Mouse (Mus musculus) adrenal gland, adult 8-10 months (tissue): ENCODE measurements around the gene Zcchc7. TPM values are rescaled to one million over a fixed set of nuclear protein-coding genes. Genes with fewer than 3 reads are reported as not detected.
"Not testable (repeated sequence)": the region's sequence is repeated elsewhere in the genome, so short reads cannot be mapped to it uniquely, and the experiment has no call there.

Experiments used
- DNase-seq: peaks from one replicate; pipeline ENCODE4 v3.0.0; 2022
- total RNA-seq, 4 experiments: library from RNA; stranded (reverse); gene quantifications; 2 replicates each; pipeline ENCODE4 v1.2.4; 2022

The Zcchc7 gene
- 10 to 100 TPM; 37.4 to 78.7 (median 52.4) TPM for total RNA-seq

- DNase-seq = no peak
Observed at GRCm38 (mm10) chr4:44755553-44756133, at the start of gene Zcchc7. Gene Zcchc7, plus strand, starts transcription at chr4:44755877.

- DNase-seq = no peak
Observed at GRCm38 (mm10) chr4:44705967-44706366, 49.7 kb upstream of the Zcchc7 start.

DNA sequence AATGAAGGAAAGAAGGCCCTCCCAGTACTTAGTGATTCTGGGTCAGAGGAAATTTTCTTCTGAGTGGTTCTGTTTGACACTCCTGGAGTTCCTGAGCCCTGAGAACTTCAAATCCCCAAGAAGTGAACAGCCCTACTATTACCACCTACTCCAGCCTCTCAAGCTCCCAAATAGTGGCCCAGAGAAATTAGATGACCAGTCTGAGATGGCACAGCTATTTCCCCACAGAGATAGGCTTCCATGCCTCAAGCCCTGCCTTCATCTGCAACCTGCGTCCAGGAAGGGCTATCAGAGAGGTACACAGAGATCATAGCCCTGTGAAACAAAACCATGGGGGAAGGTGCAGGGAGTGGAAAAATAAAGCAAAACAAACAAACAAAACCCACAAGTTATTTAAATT is 48.8 kb upstream of the Zcchc7 start:
- no peak for DNase-seq

- DNase-seq = no peak
Observed at GRCm38 (mm10) chr4:44708311-44708710, 47.4 kb upstream of the Zcchc7 start.

DNA sequence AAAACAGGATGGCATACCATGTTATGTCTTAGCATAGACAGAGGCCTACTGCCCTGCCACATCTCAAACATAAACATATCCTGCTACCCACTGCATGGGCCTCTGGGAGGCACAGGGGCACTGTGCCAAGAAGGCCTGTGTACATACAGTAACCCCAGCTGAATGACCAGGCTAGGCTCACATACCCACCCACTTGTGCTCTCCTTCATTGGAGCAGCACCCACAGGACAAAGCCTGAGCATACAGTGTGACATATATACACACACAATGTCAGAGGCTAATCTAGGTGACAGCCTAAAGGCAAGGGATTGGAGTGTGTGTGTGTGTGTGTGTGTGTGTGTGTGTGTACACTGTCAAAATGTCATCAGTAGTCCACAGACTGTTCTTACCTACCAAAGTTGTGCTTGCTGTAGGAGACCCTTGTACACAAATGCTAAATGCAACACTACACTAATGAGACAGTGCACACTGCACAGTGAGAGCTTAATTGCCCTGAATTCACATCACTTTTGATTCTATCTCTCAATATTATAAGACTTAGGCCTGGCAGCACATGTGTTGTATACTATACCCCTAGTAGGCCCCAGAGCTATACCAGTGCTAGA is 46.5 kb upstream of the Zcchc7 start:
- no peak for DNase-seq

GRCm38 (mm10) chr4:44709740-44710700 is 45.7 kb upstream of the Zcchc7 start, which contains the start of gene Pax5:
Gene Pax5, minus strand, starts transcription at chr4:44710487.
- DNase-seq = no peak

- no peak for DNase-seq
Observed at GRCm38 (mm10) chr4:44710701-44711097, 45.0 kb upstream of the Zcchc7 start.

DNA sequence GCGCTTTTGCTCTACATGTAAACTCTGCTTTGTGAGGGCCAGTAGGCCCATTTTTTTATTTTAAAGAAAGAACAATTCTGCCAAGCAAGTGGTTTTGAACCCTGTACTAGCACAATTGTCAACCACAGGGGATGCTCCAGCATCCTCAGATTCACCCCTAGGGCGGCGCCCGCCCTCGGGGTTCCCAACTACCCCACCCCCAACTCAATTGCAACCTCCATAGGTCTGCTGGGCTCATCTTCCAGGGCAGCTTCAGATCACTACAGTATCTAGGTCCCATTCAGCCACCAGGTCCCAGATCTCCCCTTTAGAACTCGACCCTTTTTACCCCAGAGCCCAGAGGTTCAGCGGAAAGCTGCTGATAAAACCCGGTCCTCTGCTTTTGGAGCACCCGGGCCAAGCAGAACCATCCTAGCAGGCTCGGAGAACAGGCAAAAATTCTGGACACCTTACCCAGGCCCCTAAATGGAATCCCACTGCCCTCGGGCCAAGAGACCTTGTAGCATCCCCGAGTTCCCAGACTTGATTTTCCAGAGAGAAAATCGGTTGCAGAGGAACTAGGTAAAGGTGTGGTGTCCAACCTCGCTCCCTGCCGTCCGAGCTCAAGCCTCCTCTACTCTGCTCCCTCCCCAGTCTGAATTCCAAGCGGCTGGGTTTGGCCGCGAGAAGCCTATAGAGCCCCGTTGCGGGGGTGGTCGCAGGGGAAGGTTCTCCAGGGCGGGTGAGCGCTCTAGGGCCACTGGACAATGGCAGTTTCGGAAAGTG is 44.4 kb upstream of the Zcchc7 start:
- DNase-seq = no peak

DNA sequence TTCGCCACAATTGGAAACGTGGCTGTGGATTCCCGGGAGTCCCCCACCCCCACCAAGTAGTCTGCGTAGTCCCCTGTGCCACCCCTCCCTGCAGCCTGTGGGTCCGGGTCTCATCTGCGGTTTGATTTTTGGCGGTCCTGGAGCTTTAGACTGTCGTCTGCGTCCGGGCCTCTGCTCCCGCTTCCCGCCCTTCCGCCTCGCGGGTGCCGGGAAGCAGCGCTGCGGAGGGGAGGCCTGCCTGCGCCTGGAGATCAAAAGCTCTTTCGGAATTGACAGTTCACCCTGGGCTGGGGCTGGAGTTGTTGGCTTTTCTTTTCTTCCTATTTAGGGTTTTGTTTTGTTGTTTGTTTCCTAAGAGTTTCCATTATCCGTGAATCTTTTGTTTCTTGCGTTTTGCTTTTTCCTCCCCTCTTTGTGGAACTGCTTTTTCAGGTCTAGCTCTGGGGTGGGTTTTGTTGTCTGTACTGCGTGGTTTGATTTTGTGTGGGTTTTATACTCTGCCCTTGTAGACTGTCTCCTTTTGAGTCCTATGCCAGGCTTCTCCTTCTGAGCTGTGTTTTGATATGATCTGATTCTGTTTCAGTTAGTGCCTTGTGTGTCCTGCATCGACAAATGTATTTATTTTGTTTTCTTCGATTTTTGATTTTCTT is 43.5 kb upstream of the Zcchc7 start:
- no peak for DNase-seq

DNA sequence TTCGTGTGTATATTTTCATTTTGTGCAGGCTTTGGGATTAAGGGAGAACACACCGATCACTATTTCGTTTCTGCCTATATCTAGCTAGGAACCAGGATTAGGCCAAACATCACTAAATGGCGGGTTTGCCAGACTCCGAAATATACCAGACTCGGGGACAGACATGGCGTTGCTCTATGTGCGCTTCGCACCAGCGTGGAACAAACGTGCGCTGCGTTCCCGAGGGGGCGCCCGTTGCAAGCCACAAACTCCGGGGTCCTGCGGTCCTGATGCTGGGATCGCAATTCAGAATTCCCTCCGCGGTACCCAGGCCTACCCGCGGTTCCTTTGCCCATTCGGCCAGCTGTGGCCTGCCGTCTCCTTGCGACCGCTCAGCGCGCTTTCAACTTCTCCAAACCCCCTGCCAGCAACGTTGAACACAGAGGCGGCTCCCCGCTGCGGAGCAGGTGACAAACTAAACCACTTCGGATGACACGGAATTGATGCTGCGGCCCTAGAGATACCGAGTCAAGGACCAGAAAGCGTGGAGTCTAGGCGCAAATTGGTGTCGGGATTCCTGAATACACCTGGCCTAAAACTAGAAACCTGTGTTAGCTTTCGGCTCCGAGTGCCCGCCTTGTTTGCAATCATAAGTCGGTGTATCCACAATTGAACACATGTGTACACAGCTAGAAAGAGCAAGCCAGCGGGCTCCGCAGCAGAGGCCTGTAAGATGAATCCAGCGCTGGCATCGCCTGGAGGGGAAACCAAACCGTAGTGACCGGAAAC is 42.7 kb upstream of the Zcchc7 start:
- no peak for DNase-seq

- DNase-seq = no peak
Observed at GRCm38 (mm10) chr4:44713554-44714051, 42.1 kb upstream of the Zcchc7 start.

- DNase-seq = no peak
Observed at GRCm38 (mm10) chr4:44714111-44714621, 41.5 kb upstream of the Zcchc7 start.

GRCm38 (mm10) chr4:44715621-44716160 is 40.0 kb upstream of the Zcchc7 start:
- DNase-seq = no peak

DNA sequence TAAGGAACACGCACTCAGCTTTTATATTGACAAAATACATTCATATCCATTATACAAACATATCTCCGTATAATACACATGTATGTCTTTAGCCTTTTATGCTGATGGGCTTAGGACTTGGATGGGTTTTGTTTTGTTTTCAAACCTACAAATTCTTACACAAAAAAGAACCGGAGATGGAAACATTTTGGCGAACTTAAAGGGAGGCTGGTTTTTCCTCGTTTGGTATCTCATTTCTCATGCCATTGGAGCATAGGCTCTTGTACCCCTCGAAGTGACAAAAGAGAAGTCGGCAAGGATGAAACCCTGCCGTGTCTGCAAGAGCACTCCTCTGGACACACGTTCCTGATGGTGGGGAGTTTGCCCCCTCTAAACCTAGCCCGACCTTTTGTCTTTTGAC is 39.3 kb upstream of the Zcchc7 start:
- no peak for DNase-seq

- DNase-seq = no peak
Observed at GRCm38 (mm10) chr4:44717676-44718075, 38.0 kb upstream of the Zcchc7 start.

DNA sequence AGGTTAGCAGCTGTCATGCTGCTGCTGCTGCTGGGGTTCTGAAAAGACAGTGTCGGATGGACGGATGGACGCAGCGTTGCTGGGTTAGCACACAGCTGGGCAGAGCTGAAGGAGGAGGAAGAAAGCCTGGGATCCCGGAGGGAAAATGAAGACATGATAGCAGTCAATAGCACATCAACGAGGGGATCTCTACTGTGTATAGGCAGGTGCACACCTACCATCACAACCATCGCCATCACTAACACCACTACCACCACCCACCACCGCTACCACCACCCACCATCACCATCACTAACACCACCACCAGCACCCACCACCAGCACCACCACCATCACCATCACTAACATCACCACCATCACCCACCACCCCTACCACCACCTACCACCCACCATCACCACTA is 35.6 kb upstream of the Zcchc7 start:
- no peak for DNase-seq

DNA sequence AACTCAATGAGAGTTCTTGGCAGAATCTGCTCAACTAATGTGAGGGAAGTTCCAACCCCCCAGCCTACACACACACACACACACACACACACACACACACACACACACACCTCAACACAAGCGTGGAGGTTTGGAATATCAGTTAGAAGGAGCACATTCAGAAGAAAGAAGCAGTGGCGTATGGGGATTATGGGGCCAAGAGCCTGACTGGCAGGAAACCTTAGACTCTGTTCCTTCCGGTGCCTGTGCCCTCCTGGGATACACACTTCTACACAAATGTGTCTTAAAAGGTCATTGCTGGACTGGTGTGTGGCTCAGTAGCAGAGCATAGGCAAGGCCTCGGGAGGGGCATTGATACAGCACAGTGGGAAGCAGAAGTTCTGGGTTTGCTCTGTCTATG is 34.4 kb upstream of the Zcchc7 start:
- no peak for DNase-seq

- no peak for DNase-seq
Observed at GRCm38 (mm10) chr4:44740471-44740870, 15.2 kb upstream of the Zcchc7 start.

- DNase-seq = peak; percentile 94
Observed at GRCm38 (mm10) chr4:44756134-44756951, 666 bp downstream of the Zcchc7 start.

GRCm38 (mm10) chr4:44757131-44757530 is 1.5 kb downstream of the Zcchc7 start:
- DNase-seq = not testable (repeated sequence)
